Mouse (Mus musculus): ENCODE data around the gene Cyp27b1. TPM values are rescaled to one million over a fixed set of nuclear protein-coding genes. Genes with fewer than 3 reads are reported as not detected.
A peak's percentile ranks its signal among the peaks of the same experiment; 100 is the strongest.

Gene Cyp27b1
- polyA plus RNA-seq, 1 experiment: 0.25 TPM

DNA sequence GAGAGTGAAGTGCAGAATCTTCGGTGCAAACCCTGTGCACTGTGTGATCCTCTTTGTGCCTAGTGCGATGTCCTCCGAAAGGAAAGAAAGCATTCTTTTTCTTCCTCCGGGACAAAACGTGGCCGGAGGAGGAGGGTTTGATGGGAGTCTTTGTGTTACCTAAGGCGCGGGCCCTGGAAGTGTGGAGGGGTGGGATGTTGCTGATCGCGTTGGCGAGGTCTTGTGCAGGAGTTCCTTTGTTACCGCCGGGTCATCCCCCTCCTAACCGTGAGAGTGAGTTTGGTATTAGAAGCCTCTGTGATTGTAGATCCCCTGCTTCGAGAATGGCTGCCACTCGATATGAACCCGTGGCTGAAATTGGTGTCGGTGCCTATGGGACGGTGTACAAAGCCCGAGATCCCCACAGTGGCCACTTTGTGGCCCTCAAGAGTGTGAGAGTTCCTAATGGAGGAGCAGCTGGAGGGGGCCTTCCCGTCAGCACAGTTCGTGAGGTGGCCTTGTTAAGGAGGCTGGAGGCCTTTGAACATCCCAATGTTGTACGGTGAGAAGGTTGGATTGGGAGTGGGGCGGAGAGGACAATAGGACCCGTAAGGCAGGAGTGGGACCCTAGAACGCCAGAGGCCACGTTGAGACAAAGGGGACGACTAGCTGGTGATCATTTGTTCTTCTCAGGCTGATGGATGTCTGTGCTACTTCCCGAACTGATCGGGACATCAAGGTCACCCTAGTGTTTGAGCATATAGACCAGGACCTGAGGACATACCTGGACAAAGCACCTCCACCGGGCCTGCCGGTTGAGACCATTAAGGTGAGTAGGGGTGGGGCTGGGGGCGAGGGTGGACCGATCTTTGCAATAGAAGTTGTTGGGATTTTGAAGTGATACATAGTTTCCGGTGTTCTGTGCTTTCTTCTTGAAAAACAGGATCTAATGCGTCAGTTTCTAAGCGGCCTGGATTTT, 16.1 kb downstream of the Cyp27b1 start:
- Histone ChIP-seq H3K4me3 (ENCODE audit: control insufficient read depth, low read depth, low read length) (peak overlapping the region; percentile 95), H3K27ac (ENCODE audit: control insufficient read depth, insufficient read depth, low read depth, low read length) (peak overlapping the region; percentile 81), H3K4me1 (ENCODE audit: control insufficient read depth, insufficient read depth, low read length) (peaks cover 21% of the 10 kb centered on the region), H3K36me3 (ENCODE audit: control insufficient read depth, insufficient read depth, low read length) (no peaks in the 10 kb centered on the region; the same call in 1 of the 2 replicates), H3K27me3 (ENCODE audit: control insufficient read depth, insufficient read depth, low read length) (no peaks in the 10 kb centered on the region)
- TF ChIP-seq CTCF (IDR thresholded peaks at IDR 0.05; ENCODE audit: control insufficient read depth, insufficient read depth, insufficient replicate concordance, low read depth, low read length): no peak
- 0 out of 2 replicates have a peak, but pooled peaks have one; percentile 30 for TF ChIP-seq POLR2A (IDR thresholded peaks at IDR 0.05; ENCODE audit: control insufficient read depth, low read depth, low read length)

DNA sequence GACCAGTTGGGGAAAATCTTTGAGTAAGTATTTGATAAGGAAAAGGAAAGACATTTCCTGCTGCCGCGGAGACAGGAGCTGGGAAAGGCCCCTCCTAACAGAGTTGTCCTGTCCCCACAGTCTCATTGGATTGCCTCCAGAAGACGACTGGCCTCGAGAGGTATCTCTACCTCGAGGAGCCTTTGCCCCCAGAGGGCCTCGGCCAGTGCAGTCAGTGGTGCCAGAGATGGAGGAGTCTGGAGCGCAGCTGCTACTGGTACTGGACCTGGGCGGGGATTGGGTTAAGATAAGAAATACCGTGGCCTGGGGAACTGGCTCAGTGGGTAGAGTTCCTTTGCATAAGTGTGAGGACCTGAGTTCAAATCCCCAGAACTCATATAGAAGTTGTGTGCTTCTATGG, 17.9 kb downstream of the Cyp27b1 start:
- no peak overlapping the region for H3K27ac ChIP-seq (ENCODE audit: control insufficient read depth, insufficient read depth, low read depth, low read length)
- H3K4me3 ChIP-seq (ENCODE audit: control insufficient read depth, low read depth, low read length): no peak overlapping the region
- no peaks in the 10 kb centered on the region; the same call in 1 of the 2 replicates for H3K36me3 ChIP-seq (ENCODE audit: control insufficient read depth, insufficient read depth, low read length)
- peaks cover 22% of the 10 kb centered on the region for H3K4me1 ChIP-seq (ENCODE audit: control insufficient read depth, insufficient read depth, low read length)
- no peaks in the 10 kb centered on the region for H3K27me3 ChIP-seq (ENCODE audit: control insufficient read depth, insufficient read depth, low read length)
- TF ChIP-seq CTCF (IDR thresholded peaks at IDR 0.05; ENCODE audit: control insufficient read depth, insufficient read depth, insufficient replicate concordance, low read depth, low read length): no peak
- TF ChIP-seq POLR2A (IDR thresholded peaks at IDR 0.05; ENCODE audit: control insufficient read depth, low read depth, low read length): no peak

DNA sequence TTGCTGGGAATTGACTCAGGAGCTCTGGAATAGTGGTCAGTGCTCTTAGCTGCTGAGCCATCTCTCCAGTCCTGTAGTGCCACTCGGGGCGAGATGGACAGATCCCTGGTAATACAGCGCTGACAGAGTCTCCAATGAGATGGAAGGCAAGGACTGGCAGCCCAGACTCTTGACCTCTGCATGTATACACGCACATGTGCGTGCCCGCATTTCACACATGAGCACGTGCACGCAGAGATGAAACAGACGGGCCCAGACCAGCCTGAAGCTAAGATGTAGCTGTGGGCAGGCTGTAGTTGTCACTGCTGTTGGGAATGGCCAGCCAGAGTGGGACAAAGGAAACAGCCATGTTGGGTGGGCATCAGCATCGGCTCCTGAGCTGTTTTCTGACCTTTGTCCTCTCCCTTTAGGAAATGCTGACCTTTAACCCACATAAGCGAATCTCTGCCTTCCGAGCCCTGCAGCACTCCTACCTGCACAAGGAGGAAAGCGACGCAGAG, 18.5 kb downstream of the Cyp27b1 start:
- H3K4me3 ChIP-seq (ENCODE audit: control insufficient read depth, low read depth, low read length): no peak overlapping the region
- H3K36me3 ChIP-seq (ENCODE audit: control insufficient read depth, insufficient read depth, low read length): no peaks in the 10 kb centered on the region; the same call in 1 of the 2 replicates
- TF ChIP-seq POLR2A (IDR thresholded peaks at IDR 0.05; ENCODE audit: control insufficient read depth, low read depth, low read length): peak; percentile 19; the same call in 1 of the 2 replicates
- no peak for TF ChIP-seq CTCF (IDR thresholded peaks at IDR 0.05; ENCODE audit: control insufficient read depth, insufficient read depth, insufficient replicate concordance, low read depth, low read length)
- H3K27ac ChIP-seq (ENCODE audit: control insufficient read depth, insufficient read depth, low read depth, low read length): no peak overlapping the region
- peaks cover 22% of the 10 kb centered on the region for H3K4me1 ChIP-seq (ENCODE audit: control insufficient read depth, insufficient read depth, low read length)
- no peaks in the 10 kb centered on the region for H3K27me3 ChIP-seq (ENCODE audit: control insufficient read depth, insufficient read depth, low read length)

DNA sequence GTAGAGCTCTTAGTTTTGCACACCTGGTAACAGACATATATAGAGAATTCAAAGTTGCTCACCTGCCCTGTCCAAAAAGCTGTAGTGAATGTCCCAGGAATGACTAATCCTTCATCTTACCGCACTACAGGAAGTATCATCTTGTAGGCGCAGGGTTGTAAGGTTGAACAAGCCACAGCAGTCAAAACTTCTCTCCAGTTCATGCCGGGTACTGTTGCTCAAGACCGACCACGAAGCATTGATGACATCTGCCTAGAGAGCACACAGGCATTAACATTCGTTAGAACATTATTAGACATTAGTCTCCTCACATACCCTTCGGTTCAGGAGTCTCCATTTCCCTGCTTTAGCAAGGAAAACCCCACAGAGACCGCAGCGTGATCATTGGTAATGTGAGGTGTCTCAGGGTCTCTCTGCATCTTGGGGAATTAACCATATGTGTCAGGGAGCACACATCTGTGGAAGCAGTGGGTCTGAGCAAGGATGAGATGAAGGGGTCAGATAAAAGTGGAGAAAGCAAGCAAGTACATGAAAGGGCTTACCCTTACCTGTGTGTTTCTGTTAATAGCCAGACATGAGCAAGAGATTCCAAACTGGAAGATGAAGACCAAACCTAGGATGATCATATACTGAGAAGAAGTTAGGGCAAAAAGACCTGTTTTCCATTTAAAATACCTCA, 20.4 kb downstream of the Cyp27b1 start:
- Histone ChIP-seq H3K27ac (ENCODE audit: control insufficient read depth, insufficient read depth, low read depth, low read length) (no peak overlapping the region), H3K36me3 (ENCODE audit: control insufficient read depth, insufficient read depth, low read length) (no peaks in the 10 kb centered on the region; the same call in 1 of the 2 replicates), H3K27me3 (ENCODE audit: control insufficient read depth, insufficient read depth, low read length) (no peaks in the 10 kb centered on the region), H3K4me3 (ENCODE audit: control insufficient read depth, low read depth, low read length) (no peak overlapping the region), H3K4me1 (ENCODE audit: control insufficient read depth, insufficient read depth, low read length) (peaks cover 20% of the 10 kb centered on the region)
- TF ChIP-seq CTCF (IDR thresholded peaks at IDR 0.05; ENCODE audit: control insufficient read depth, insufficient read depth, insufficient replicate concordance, low read depth, low read length) (no peak), POLR2A (IDR thresholded peaks at IDR 0.05; ENCODE audit: control insufficient read depth, low read depth, low read length) (no peak)

DNA sequence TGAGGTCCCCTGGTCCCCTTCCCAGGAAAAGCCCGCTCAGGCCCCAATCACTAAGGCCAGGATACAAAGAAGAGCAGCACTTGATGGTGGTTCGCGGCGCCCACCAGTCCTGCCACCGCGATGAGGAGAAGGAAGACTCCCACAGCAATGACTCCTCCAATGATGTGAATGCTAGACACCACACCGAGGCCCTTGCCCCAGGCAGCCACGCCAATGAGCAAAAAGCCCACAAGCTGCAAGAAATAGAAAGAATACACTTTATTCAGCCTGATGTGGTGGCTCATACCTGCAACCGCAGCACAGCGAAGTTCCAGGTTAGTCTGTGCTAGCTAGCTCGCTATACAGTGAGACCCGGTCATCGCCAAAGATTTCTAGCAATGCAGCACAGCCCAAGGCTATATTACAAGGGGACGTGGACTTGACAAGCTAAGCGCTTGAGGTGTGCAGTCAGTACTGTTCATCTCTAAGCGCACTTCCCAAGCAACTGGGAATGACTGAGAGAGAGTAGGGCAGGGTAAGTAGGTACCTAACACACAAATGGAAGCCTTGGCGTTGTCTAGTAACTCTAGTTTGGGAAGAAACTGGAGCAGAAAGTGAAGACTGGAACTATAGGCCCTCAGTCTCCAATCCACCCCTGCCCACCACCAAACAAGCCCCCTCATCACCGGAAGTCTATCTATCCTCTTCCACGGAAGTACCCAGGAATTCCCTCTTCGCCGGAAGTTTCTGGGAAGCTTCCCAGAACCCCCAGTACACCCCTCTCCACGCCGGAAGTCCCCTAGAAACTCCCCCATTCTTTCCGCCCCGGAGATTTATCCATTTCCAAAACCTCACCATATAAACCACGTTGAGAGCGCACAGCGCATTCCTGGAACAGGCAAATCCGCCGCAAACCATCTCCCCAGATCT, 21.5 kb downstream of the Cyp27b1 start:
- Histone ChIP-seq H3K4me3 (ENCODE audit: control insufficient read depth, low read depth, low read length) (peak overlapping the region; percentile 89), H3K36me3 (ENCODE audit: control insufficient read depth, insufficient read depth, low read length) (no peaks in the 10 kb centered on the region; the same call in 1 of the 2 replicates), H3K4me1 (ENCODE audit: control insufficient read depth, insufficient read depth, low read length) (peaks cover 12% of the 10 kb centered on the region), H3K27me3 (ENCODE audit: control insufficient read depth, insufficient read depth, low read length) (no peaks in the 10 kb centered on the region), H3K27ac (ENCODE audit: control insufficient read depth, insufficient read depth, low read depth, low read length) (peak overlapping the region; percentile 75)
- TF ChIP-seq CTCF (IDR thresholded peaks at IDR 0.05; ENCODE audit: control insufficient read depth, insufficient read depth, insufficient replicate concordance, low read depth, low read length) (no peak), POLR2A (IDR thresholded peaks at IDR 0.05; ENCODE audit: control insufficient read depth, low read depth, low read length) (no peak)

DNA sequence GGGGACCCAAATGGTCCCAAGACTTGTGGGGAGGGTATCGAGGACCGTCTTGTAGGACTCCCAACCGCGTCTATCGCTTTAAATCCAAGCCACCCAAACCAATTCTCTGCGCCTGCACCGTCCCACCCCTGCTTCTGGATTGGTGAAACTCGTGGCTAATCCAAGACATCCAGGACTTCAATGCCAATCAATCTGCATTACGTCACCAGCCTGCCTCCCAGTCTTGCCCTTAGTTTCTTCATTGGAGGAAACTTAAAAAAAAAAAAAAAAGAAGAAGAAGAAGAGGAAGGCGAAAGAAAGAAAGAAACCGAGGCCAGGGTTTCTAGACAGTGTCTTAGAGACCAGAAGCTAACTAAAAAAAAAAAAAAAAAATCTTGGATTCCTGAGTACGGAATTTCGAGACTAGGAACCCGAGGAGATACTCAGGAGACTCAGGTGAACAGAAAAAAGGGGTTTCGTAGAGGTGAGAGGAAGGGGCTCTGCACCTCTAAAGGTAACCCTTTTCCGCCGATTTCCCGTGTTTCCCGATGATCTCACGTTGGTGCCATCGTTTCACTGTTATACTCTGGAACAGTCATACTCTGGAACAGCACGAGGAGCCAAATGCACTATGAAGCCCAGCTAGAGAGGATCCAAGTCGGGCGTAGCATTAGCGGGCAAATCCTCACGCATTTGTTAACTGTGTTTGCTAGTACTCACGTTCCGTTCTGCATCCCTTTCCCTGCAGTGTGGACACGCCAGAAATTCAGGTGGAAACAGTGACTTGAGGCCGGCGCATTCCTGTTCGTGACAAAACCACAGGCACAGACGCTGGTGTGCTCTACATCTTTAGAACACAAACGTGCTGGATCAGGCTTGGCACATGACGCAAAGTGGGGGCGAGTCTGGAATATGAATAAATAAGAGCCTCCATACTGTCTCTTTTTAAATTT, 22.4 kb downstream of the Cyp27b1 start, which contains the start of gene Tspan31:
Tspan31 (minus strand) TSS at position 75 of the 932 bp plus-strand sequence.
- no peaks in the 10 kb centered on the region for H3K27me3 ChIP-seq (ENCODE audit: control insufficient read depth, insufficient read depth, low read length)
- H3K27ac ChIP-seq (ENCODE audit: control insufficient read depth, insufficient read depth, low read depth, low read length): peak within 1 kb of the TSS; percentile 75
- peaks cover 9% of the 10 kb centered on the region for H3K4me1 ChIP-seq (ENCODE audit: control insufficient read depth, insufficient read depth, low read length)
- no peaks in the 10 kb centered on the region; the same call in 1 of the 2 replicates for H3K36me3 ChIP-seq (ENCODE audit: control insufficient read depth, insufficient read depth, low read length)
- peak within 1 kb of the TSS; percentile 89 for H3K4me3 ChIP-seq (ENCODE audit: control insufficient read depth, low read depth, low read length)
- TF ChIP-seq CTCF (IDR thresholded peaks at IDR 0.05; ENCODE audit: control insufficient read depth, insufficient read depth, insufficient replicate concordance, low read depth, low read length): no peak
- TF ChIP-seq POLR2A (IDR thresholded peaks at IDR 0.05; ENCODE audit: control insufficient read depth, low read depth, low read length): peak; percentile 65
